Mouse (Mus musculus) embryonic facial prominence, embryonic 14.5 days (tissue): ENCODE measurements around the gene Adamts18. TPM values are rescaled to one million over a fixed set of nuclear protein-coding genes. Genes with fewer than 3 reads are reported as not detected.

Experiments
- ATAC-seq: fragments of 200-750 bp; cut with Nextera tagmentation; 2 replicates; pipeline ENCODE4 v1.8.0; 2017; ENCODE audit warnings: low read depth, moderate number of reproducible peaks, moderate TSS enrichment
- DNase-seq: peaks from one replicate; pipeline ENCODE4 v3.0.0-alpha.2; 2015; ENCODE audit warnings: low spot score
- H3K27ac ChIP-seq: fragments of 300-500 bp; sonication (generic); replicated peaks from 2 replicates; pipeline ENCODE4 v1.5.1; 2014; ENCODE audit warnings: low read depth, mild to moderate bottlenecking, low read length, moderate library complexity
- H3K27me3 ChIP-seq: fragments of 300-500 bp; sonication (generic); replicated peaks from 2 replicates; pipeline ENCODE4 v1.6.1; 2014; ENCODE audit warnings: low read length; ENCODE audit not compliant: control insufficient read depth, insufficient read depth
- H3K36me3 ChIP-seq: fragments of 300-500 bp; sonication (generic); 2 replicates; pipeline ENCODE4 v1.6.1; 2014; ENCODE audit warnings: low read length, mixed read lengths; ENCODE audit not compliant: control insufficient read depth, insufficient read depth
- H3K4me1 ChIP-seq: fragments of 300-500 bp; sonication (generic); 2 replicates; pipeline ENCODE4 v1.6.1; 2014; ENCODE audit warnings: antibody characterized with exemption, low read length; ENCODE audit not compliant: control insufficient read depth, insufficient read depth
- H3K4me2 ChIP-seq: fragments of 300-500 bp; sonication (generic); 2 replicates; pipeline ENCODE4 v1.6.1; 2014; ENCODE audit warnings: low read depth, mild to moderate bottlenecking, low read length, moderate library complexity, mixed read lengths
- H3K4me3 ChIP-seq: fragments of 300-500 bp; sonication (generic); 2 replicates; pipeline ENCODE4 v1.5.1; 2014; ENCODE audit warnings: low read depth, mild to moderate bottlenecking, low read length
- H3K9ac ChIP-seq: fragments of 300-500 bp; sonication (generic); 2 replicates; pipeline ENCODE4 v1.6.1; 2014; ENCODE audit warnings: low read depth, mild to moderate bottlenecking, low read length, moderate library complexity, mixed read lengths
- H3K9me3 ChIP-seq: fragments of 300-500 bp; sonication (generic); 2 replicates; pipeline ENCODE4 v1.6.1; 2016; ENCODE audit warnings: low read length; ENCODE audit not compliant: control insufficient read depth
- WGBS: fragments of 180-500 bp; shearing (Covaris S2); extraction: QIAGEN DNeasy Blood & Tissue Kit; methylation state at CpG from one replicate; pipeline ENCODE4 v1.1.7; 2014; 5-methylcytosine and 5-hydroxymethylcytosine counted together
- polyA plus RNA-seq: library from polyadenylated mRNA; unstranded; fragments of >200 nt; fragmentation: Nextera tagmentation; extraction: Ambion mirVana; gene quantifications from 2 replicates; pipeline ENCODE4 v1.2.1, GENCODE M21; 2014

Gene Adamts18
- polyA plus RNA-seq, 1 experiment from 2014 or later: 4.5 TPM

- WGBS: 93% methylated on average over 1 of the region's 1 CpGs
- no peak overlapping the region for H3K9ac ChIP-seq
- no peak for DNase-seq
- no peak overlapping the region for H3K4me3 ChIP-seq
- H3K4me2 ChIP-seq: no peak overlapping the region
- no peaks in the 10 kb centered on the region for H3K27me3 ChIP-seq
- H3K9me3 ChIP-seq: no peaks in the 10 kb centered on the region
- no peak overlapping the region for H3K27ac ChIP-seq
- no peaks in the 10 kb centered on the region for H3K4me1 ChIP-seq
- H3K36me3 ChIP-seq: no peaks in the 10 kb centered on the region
- no peak for ATAC-seq
Measured at GRCm38 (mm10) chr8:113660128-113660527, 188.4 kb downstream of the Adamts18 start.

DNA sequence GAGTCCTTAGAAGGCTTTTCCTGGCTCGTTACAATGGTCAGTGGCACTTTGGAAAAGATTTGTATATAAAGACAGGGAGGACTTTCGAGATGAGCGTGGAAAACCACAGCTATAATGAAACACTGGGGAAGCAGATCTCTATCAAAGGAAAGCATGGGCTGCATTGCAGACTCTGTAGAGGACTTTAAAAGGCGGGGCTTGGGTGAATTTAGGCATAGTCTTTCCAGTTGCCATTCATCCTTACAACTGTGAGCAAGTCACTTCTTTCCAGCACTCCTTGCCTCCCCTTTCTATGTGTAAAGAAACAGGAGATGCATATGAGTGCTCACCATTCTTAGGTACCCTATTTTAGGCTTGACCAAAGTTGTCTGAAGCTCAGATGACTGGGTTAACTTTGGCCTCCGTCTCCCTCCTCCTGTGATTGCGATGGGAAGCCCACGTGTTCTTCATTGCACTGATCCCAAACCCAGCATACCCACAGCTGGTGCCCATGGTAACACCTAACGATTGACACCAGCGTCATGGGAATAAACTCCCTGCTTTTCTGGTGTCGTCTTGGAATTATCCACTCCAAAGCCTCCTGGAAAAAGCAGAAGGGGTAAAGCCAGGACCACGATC, 191.7 kb downstream of the Adamts18 start:
- no peaks in the 10 kb centered on the region for H3K9me3 ChIP-seq
- ATAC-seq: no peak
- WGBS: 76% methylated on average over 11 of the region's 11 CpGs

DNA sequence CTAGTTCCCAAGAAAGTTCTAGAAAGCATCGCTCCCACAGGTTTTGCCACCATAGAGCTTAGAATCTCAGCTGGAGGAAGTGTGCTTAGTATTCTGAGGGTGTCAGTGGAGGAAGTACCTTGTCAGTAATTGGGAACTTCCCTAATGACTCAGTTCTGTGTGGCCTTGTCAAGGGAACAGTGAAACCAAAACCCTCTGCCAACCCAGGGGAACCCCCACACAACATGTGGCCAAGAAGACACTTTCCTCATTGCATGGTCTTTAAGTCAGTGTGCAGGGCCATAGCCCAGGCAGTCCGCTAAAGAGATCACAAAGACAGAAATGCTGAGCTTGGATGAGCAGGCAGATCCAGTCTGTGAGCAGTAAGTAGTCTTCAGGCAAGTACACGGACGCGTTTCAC, 192.4 kb downstream of the Adamts18 start:
- no peak overlapping the region for H3K27ac ChIP-seq
- H3K4me2 ChIP-seq: no peak overlapping the region
- ATAC-seq (no peak), DNase-seq (no peak)
- no peak overlapping the region for H3K9ac ChIP-seq
- H3K36me3 ChIP-seq: no peaks in the 10 kb centered on the region
- no peak overlapping the region for H3K4me3 ChIP-seq
- H3K27me3 ChIP-seq: no peaks in the 10 kb centered on the region
- 94% methylated on average over 5 of the region's 5 CpGs for WGBS
- H3K4me1 ChIP-seq: no peaks in the 10 kb centered on the region
- H3K9me3 ChIP-seq: no peaks in the 10 kb centered on the region

More for the DNA sequence above, 191.7 kb downstream of the Adamts18 start:
- H3K27me3 ChIP-seq: no peaks in the 10 kb centered on the region
- no peak for DNase-seq
- H3K36me3 ChIP-seq: no peaks in the 10 kb centered on the region
- H3K4me2 ChIP-seq: no peak overlapping the region
- no peak overlapping the region for H3K4me3 ChIP-seq
- H3K4me1 ChIP-seq: no peaks in the 10 kb centered on the region
- H3K27ac ChIP-seq: no peak overlapping the region
- H3K9ac ChIP-seq: no peak overlapping the region

DNA sequence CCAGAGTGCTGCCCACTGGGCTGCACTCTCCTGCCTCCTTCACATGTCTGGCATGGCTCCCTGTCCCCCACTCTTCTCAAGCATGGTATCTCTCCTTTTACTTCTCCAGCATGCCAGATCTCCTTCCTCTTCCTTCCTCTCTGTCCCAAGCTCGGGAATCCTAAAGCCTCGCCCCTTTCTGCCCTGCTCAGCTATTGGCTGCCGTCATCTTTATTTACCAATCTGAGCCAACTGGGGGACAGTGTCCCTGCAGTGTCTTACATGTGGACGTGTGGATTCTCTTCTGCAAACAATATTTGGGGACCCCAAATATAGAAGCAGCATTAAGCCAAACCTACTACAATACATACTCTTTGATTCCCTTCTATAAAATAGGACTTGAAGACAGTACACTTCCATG, 195.4 kb downstream of the Adamts18 start:
- DNase-seq (no peak), ATAC-seq (no peak)
- H3K9ac ChIP-seq: no peak overlapping the region
- WGBS: 61% methylated on average over 4 of the region's 4 CpGs
- H3K27ac ChIP-seq: no peak overlapping the region
- no peak overlapping the region for H3K4me3 ChIP-seq
- H3K4me2 ChIP-seq: no peak overlapping the region
- H3K27me3 ChIP-seq: no peaks in the 10 kb centered on the region
- no peaks in the 10 kb centered on the region for H3K4me1 ChIP-seq
- no peaks in the 10 kb centered on the region for H3K9me3 ChIP-seq
- H3K36me3 ChIP-seq: no peaks in the 10 kb centered on the region

DNA sequence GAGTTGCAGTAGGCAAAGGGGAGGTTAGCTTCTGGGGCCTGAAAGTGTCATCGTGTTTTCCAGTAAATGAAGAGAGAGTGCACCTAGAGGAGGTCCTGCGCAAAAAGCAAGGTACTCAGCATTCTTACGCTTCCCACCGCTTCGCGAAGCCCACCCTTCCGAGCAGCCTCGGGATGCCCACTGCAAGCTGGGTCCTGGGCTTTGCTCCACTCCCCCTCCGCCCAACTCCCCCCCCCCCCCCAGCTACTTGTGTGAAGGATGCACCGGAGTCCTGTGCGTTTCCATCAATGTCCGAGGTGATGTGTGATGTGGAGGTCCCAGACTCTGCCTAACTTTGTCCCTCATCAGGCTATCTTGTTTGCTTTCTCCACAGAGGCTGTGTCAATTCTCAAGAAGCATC, 196.1 kb downstream of the Adamts18 start:
- 84% methylated on average over 10 of the region's 12 CpGs for WGBS
- H3K9ac ChIP-seq: no peak overlapping the region
- no peaks in the 10 kb centered on the region for H3K27me3 ChIP-seq

More for the DNA sequence above, 196.1 kb downstream of the Adamts18 start:
- no peak overlapping the region for H3K4me3 ChIP-seq
- no peaks in the 10 kb centered on the region for H3K36me3 ChIP-seq
- ATAC-seq (no peak), DNase-seq (no peak)
- no peak overlapping the region for H3K27ac ChIP-seq
- no peaks in the 10 kb centered on the region for H3K4me1 ChIP-seq
- H3K4me2 ChIP-seq: no peak overlapping the region
- H3K9me3 ChIP-seq: no peaks in the 10 kb centered on the region

Other genes with a start within 250 kb of the Adamts18 start
- gene Mon1b, start 213.2 kb downstream of the Adamts18 start, polyA plus RNA-seq: 7.2 and 8.3 TPM in 2 replicates
- gene Syce1l, start 205.5 kb downstream of the Adamts18 start, polyA plus RNA-seq: not detected in 2 replicates